Mouse (Mus musculus) left cerebral cortex, postnatal 25 days (tissue): ENCODE measurements at regions not wholly inside any gene's neighbourhood (a gene's known extent, or its start where the extent isn't known, plus 50 kb on each side); places are given as distances from the start of the nearest gene placed in this dataset.

Experiments used
- DNase-seq, 2 experiments: peaks; one replicate each; pipeline ENCODE4 v3.0.0; 2022; ENCODE audit warnings: low spot score in 2 of 2, mixed read lengths in 1 of 2
- intact Hi-C: fragments of 180-260 bp; cut with DNase I; formaldehyde crosslinking; loops from one replicate; pipeline ENCODE4 v1.15.1; 2025

DNA sequence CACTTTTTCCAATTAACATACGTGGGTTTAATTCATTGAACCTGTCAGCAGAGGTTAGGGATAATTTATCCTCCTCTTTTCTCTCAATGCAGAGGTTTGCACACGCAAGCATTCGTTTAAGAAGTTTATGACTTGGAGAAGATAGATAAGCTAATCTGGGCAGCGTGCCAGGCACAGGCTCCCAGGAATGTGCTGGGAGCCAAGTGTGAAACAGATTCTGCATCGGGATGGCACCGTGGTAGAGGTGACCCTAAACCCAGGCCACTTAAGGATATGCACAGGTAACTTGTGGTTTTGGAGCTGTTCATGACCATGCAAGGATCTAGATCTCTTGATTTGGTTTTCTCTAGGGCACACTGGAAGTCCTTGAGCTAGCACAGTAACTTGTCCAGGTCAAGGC is 113.6 kb downstream of the Anxa2 start:
- no peak for DNase-seq
- intact Hi-C loops, result no loop called here

DNA sequence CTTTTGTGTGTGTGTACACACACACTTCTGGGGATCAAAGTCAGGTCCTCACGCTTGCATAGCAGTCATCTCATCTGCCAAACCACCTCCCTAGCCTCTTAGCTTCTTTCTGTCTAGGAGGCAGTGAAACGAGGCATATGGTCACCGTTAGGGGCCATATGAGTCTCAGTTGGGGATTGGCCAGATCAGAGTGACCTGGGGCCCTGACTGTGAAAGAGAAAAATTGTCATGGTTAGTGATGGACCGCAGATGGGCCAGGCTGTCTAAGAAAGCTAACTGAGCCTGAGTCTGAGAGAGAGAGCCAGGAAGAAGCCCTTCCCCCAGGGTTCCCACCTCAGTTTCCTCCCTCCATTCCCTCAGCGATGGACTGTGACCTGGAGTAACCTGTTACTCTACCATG is 89.8 kb downstream of the Anxa2 start:
- DNase-seq, result no peak
- intact Hi-C loops, result no loop called here
